Mouse (Mus musculus) forebrain, embryonic 16.5 days (tissue): ENCODE results near the gene Popdc3. TPM values are rescaled to one million over a fixed set of nuclear protein-coding genes. Genes with fewer than 3 reads are reported as not detected.
A peak's percentile ranks its signal among the peaks of the same experiment; 100 is the strongest.
"Not testable (repeated sequence)": the region's sequence is repeated elsewhere in the genome, so short reads cannot be mapped to it uniquely, and the experiment has no call there.

Experiments
- ATAC-seq: fragments of 200-750 bp; cut with Nextera tagmentation; 2 replicates; pipeline ENCODE4 v1.8.0; 2017; ENCODE audit warnings: mild to moderate bottlenecking, moderate library complexity
- H3K27ac ChIP-seq: fragments of 300-500 bp; sonication (generic); 2 replicates; pipeline ENCODE4 v1.5.1; 2014; ENCODE audit warnings: low read length, control low read depth
- H3K27me3 ChIP-seq: fragments of 300-500 bp; sonication (generic); replicated peaks from 2 replicates; pipeline ENCODE4 v1.6.1; 2014; ENCODE audit warnings: low read length; ENCODE audit not compliant: control insufficient read depth, insufficient read depth
- H3K36me3 ChIP-seq: fragments of 300-500 bp; sonication (generic); 2 replicates; pipeline ENCODE4 v1.6.1; 2014; ENCODE audit not compliant: control insufficient read depth, insufficient read depth
- H3K4me1 ChIP-seq: fragments of 300-500 bp; sonication (generic); replicated peaks from 2 replicates; pipeline ENCODE4 v1.6.1; 2014; ENCODE audit warnings: low read length; ENCODE audit not compliant: control insufficient read depth, insufficient read depth
- H3K4me2 ChIP-seq: fragments of 300-500 bp; sonication (generic); 2 replicates; pipeline ENCODE4 v1.6.1; 2014; ENCODE audit warnings: mild to moderate bottlenecking, low read length, control low read depth
- H3K4me3 ChIP-seq: fragments of 300-500 bp; sonication (generic); replicated peaks from 2 replicates; pipeline ENCODE4 v1.5.1; 2014; ENCODE audit warnings: mild to moderate bottlenecking, low read length, control low read depth
- H3K9ac ChIP-seq: fragments of 300-500 bp; sonication (generic); replicated peaks from 2 replicates; pipeline ENCODE4 v1.6.1; 2014; ENCODE audit warnings: low read depth, low read length, control low read depth
- H3K9me3 ChIP-seq: fragments of 300-500 bp; sonication (generic); 2 replicates; pipeline ENCODE4 v1.6.1; 2016; ENCODE audit warnings: low read length; ENCODE audit not compliant: control insufficient read depth
- WGBS: fragments of 180-500 bp; shearing (Covaris S2); extraction: QIAGEN DNeasy Blood & Tissue Kit; methylation state at CpG from one replicate; pipeline ENCODE4 v1.1.7; 2014; 5-methylcytosine and 5-hydroxymethylcytosine counted together
- polyA plus RNA-seq: library from polyadenylated mRNA; unstranded; fragments of >200 nt; fragmentation: Nextera tagmentation; extraction: Ambion mirVana; gene quantifications from 2 replicates; pipeline ENCODE4 v1.2.1, GENCODE M21; 2015

Popdc3 gene
- polyA plus RNA-seq, 1 experiment from 2014 or later = 0.41 TPM

DNA sequence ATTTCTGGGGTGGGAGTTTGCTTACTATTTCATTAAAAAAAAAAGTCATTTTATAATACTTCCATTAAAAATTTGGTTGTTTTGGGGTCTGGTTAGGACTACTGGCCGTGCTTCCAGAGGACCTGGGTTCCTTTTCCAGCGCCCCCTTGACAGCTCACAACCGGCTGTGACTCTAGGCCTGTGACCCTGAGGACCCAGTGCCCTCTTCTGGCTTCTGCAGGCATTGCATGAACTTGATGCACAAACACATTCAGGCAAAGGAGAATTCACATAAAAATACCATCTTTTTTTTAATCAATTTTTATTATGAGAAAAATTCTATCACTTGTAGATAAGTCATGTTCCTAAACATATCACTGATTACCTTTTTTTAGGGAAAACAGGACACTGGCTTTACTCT lies 170.2 kb downstream of the Popdc3 start:
- ATAC-seq, H3K4me1 ChIP-seq, H3K36me3 ChIP-seq, H3K4me3 ChIP-seq, H3K27ac ChIP-seq, H3K4me2 ChIP-seq, H3K9me3 ChIP-seq, H3K9ac ChIP-seq, H3K27me3 ChIP-seq: not testable (repeated sequence)
- WGBS = 87% methylated on average over 3 of the region's 3 CpGs

DNA sequence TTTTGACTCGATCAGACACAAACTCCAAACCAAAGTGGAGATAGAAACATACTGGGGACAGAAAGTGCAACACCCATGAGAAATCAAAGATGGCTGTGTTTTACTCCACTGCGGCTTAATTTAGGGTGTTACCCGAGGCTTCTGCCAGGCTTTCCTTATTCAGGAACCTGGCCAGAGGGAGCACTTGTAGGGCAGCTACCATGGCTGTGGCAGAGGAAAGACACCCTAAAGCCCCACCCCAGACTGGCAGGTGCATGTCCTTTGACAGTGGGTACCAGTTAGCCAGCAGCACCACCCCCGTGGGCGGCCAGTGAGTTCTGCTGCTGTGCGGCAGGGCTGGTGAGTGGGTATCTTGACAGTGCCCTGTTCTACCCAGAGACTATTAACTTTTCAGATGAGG lies 178.2 kb downstream of the Popdc3 start:
- Histone ChIP-seq H3K4me2 (no peak overlapping the region), H3K36me3 (no peaks in the 10 kb centered on the region), H3K9me3 (no peaks in the 10 kb centered on the region), H3K27ac (no peak overlapping the region), H3K9ac (no peak overlapping the region), H3K4me3 (no peak overlapping the region), H3K27me3 (no peaks in the 10 kb centered on the region), H3K4me1 (0 out of 2 replicates have a peak, but pooled peaks cover 3% of the 10 kb centered on the region)
- no peak for ATAC-seq
- 92% methylated on average over 6 of the region's 6 CpGs for WGBS

DNA sequence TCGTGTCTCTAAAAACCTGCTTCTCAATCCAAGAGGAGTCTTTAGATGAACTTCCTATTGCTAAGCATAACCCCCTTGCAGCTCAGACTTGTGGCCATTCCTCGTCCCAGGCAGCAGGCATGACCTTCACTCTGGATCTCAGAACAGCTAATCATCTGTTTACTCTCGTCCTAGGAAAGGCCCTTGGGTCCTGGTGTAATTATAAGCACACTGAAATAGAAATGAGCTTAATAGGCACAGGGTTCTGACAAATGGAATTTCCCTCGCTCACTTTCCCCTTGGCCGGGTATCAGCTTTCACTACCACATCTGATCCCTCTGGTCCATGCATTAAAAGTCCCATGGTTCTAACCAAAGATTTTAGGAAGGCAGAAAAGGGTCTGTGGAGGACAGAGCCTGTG lies 185.5 kb downstream of the Popdc3 start:
- Histone ChIP-seq H3K4me1 (peaks cover 12% of the 10 kb centered on the region), H3K27ac (no peak overlapping the region), H3K9me3 (no peaks in the 10 kb centered on the region), H3K4me3 (no peak overlapping the region), H3K4me2 (no peak overlapping the region), H3K9ac (no peak overlapping the region), H3K36me3 (no peaks in the 10 kb centered on the region), H3K27me3 (no peaks in the 10 kb centered on the region)
- peak; percentile 21 for ATAC-seq
- WGBS = 29% methylated on average over 5 of the region's 5 CpGs

DNA sequence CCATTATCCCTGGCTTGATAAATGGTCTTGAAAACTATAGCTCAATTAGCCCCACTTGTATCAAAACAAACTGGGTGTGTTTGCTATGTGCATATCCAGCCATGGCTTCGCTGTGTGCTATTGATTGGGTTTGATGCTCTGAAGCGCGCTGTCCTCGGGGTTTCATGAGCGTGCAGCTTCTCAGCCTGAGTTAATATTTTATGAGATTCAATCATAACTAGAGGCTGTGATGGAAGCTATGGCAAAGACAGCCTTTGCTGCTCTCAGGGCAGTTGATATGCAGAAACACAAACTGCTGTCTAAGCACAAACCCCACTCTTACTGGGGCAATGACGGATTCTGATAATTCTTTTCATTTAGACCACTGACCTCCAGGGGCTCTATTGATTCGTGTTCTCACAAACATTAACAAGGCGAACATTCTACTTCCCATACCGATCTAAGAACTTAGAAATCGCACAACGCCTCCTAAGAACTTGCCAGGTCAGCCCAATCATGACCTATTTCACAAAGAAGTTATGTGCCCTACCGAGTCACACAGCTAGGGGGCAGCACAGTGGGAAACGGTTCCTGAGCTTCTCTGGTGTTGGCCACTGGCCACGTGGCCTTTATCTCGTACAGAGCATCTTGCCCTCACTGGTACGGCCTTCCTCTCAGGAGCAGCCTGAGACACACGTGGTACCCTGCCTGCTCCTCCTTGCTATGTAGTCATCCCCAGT lies 189.2 kb downstream of the Popdc3 start:
- Histone ChIP-seq H3K4me2 (no peak overlapping the region), H3K27ac (no peak overlapping the region), H3K36me3 (no peaks in the 10 kb centered on the region), H3K4me3 (no peak overlapping the region), H3K9ac (no peak overlapping the region), H3K9me3 (no peaks in the 10 kb centered on the region), H3K27me3 (no peaks in the 10 kb centered on the region), H3K4me1 (peaks cover 8% of the 10 kb centered on the region)
- WGBS = 89% methylated on average over 17 of the region's 17 CpGs
- ATAC-seq = no peak

Other genes starting within 250 kb of the Popdc3 start
- gene Prep, start 110.9 kb upstream of the Popdc3 start, polyA plus RNA-seq = 20.3 and 21.8 TPM in 2 replicates
- gene Bves, start 157.7 kb downstream of the Popdc3 start, polyA plus RNA-seq = 0.33 and 0.73 TPM in 2 replicates